Mouse (Mus musculus): Measurements from ENCODE around the gene Ube2c.
"Not testable (repeated sequence)": the region's sequence is repeated elsewhere in the genome, so short reads cannot be mapped to it uniquely, and the experiment has no call there.

The Ube2c gene

DNA sequence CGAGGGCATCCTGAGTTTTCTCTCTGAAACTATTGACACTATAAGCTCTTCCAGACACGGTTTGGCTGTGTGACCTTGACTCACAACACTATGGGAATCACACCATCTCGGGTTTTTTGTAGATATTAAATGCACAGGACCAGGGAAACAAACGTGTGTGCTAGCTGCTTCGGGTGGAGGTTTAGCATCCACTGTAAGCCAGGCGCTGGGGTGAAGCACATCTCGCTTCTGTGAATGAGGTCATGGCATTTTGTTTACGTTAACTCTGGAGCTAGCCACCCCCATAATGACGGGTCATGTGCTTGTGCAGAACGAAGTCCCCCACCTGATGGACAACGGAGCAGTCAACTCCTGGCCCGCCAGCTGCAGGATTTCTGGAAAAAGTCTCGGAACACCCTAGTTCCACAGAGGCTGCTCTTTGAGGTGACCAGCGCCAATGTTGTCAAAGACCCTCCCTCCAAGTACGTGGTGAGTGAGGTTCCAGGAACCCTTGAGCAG is 16.7 kb downstream of the Ube2c start:
- peak in 1 of 2 experiments; percentile 53 for DNase-seq (ENCODE audit: inconsistent age in 2 of 2, low spot score in 1 of 2)

DNA sequence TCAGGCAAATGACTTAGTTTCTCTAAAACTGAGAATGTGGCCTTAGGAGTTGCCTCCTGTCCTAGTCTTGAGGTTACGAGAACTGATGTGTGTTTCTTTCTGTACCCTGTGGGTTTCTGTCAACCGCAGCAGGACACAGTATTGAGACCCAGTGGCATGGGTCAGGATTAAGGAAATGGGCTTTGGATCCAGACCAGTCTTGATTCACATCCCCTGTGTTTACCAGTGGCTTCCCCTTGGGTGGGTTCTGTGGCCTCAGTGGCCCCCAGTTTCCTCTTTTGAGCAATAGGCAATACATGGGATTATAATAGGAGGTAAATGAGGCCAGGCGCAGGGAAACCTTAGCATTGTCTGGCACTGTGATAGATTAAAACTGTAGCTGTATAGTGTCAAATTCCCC is 17.3 kb downstream of the Ube2c start:
- DNase-seq (ENCODE audit: inconsistent age in 2 of 2, low spot score in 1 of 2), result peak in 1 of 2 experiments; percentile 66

DNA sequence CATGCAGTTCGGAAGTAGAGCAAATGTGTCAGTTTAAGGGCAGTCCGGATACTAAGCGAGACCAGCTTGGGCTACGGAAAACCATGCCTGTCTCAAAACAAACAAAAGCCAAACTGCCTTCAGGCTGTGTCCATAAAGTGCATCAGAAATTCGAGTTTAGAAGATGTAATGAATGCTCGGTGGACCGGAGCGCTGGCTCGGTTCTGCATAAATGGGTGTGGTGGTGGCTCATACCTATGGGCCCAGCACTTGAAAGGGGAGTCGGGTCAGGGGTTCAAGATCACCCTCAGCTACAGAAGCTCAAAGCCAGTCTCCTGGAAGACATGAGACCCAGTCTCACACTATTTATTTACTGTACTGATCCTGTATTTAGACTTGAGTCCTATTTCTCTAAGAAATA is 18.1 kb downstream of the Ube2c start:
- peak in 1 of 2 experiments; percentile 61 for DNase-seq (ENCODE audit: inconsistent age in 2 of 2, low spot score in 1 of 2)

DNA sequence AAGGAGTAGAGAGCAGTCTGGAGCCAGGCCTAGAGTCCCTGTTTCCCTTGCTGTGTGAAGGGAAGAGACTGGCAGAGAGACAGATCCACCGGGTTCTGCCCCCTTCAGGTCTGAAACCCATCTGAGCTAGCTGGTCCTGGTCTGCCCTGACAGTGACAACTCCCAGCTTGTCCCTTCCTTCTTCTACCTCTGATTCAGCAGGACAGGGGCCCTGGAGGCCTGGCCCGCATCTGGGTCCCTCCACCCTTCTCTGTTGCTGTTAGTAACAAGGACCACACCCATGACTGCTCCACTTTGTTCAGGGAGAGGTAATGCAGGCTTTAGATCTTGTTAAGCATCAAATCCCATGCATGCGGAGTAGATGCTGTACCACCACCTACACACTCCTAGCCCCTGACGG is 18.7 kb downstream of the Ube2c start:
- DNase-seq (ENCODE audit: inconsistent age in 2 of 2, low spot score in 1 of 2), result no peak

DNA sequence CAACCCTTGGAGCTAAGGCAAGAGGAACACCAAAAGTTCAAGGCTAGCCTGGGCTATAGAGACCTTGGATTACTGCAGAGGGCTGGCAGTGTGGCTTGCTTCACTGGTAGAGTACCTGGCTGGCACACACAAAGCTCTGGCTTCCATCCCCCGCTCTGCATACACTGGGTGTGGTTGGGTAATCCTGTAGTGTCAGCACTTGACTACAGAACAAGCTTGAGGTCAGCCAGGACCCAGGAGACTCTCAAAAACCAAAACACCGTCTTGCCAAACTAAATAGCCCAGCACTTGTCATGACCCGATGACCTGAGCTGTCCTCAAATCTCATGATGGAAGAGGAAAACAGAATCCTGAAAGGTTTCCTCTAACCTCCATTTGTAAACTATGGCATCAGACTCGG is 20.8 kb downstream of the Ube2c start:
- DNase-seq (ENCODE audit: inconsistent age in 2 of 2, low spot score in 1 of 2), result peak in 1 of 2 experiments; percentile 76

DNA sequence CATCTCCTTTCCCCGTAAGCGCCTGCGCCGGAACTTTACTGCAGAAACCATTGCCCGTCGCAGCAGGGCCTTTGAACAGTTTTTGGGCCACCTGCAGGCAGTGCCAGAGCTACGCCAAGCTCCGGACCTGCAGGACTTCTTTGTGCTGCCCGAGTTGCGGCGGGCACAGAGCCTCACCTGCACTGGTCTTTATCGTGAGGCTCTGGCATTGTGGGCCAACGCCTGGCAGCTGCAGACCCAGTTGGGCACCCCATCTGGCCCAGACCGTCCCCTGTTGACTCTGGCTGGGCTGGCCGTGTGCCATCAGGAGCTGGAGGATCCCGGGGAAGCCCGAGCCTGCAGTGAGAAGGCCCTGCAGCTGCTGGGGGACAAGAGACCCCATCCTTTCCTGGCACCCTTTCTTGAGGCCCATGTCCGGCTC is 22.2 kb downstream of the Ube2c start:
- DNase-seq (ENCODE audit: inconsistent age in 2 of 2, low spot score in 1 of 2), result no peak

DNA sequence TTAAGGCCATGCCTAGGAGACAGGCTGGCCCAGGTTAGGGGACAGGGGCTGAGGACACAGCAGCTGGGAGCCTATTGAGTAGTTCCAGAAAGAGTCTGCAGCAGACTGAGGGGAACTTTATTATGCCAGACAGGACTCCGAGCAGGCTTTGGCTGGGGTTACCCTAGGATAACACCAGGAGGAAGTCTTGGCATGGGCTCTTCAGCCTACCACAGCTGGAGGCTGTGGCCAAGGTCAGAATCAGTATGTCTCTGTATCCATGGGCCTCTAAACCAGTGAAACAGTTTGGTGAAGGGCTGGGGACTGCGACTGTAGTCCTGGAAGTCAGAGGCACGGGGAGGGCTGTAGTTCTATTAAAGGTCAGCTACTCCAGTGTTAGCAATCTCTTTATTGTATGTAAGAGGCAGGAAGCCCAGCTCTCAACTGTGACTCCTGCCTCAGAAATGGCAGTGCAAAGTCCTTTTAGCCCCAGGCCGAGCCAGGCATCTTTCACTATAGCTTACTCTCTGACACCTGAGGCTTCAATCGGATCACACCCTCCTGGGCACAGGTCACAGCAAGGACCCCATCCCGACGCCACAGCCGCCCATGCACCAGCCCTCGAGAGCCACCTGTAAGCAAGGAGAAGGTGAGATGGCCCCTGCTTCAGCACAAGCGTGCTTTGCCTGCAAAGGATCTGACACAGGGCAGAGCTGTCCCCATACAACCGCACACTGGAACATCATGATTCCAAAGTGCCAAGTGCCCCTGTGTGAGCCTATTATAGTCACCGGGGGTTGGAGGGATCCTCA is 22.9 kb downstream of the Ube2c start:
- peak; percentile 67 to 82 for DNase-seq (ENCODE audit: inconsistent age in 2 of 2, low spot score in 1 of 2)

DNA sequence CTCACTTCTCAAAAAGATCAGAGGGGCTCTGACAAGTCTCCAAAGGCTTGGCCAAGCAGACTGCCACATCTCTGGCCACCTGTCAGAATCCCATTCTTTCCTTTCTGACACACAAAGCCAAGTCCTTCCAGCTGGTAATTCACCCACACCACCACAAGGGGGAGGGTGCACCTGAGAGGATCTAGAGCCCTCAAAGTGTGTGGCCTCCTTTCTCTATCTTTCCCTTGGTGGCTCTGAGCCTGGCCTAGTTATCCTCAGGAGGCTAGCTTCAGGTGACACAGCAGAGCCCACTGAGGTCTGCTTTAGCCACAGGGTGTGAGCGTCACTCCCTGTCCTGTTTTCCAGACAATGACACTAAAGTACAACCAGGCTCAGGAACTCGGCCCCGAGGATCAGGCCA is 23.5 kb downstream of the Ube2c start:
- DNase-seq (ENCODE audit: inconsistent age in 2 of 2, low spot score in 1 of 2), result peak; percentile 81 to 90

DNA sequence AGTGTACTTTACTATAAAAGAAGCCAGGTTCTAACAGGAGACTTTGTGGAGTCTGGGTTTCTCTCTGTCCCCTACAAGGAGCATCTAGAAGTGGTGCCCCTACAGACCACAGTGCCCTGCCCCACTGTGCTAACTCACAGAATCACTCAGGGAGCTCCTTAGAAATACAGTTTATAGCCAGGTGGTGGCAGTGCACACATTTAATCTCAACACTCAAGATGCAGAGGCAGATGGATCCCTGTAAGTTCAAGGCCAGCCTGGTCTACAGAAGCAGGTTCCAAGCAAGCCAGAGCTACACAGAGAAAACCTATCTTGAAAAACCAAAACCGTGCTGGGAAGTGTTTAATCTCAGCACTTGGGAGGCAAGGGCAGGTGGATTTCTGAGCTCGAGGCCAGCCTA is 24.1 kb downstream of the Ube2c start:
- DNase-seq (ENCODE audit: inconsistent age in 2 of 2, low spot score in 1 of 2), result peak in 1 of 2 experiments; percentile 69

DNA sequence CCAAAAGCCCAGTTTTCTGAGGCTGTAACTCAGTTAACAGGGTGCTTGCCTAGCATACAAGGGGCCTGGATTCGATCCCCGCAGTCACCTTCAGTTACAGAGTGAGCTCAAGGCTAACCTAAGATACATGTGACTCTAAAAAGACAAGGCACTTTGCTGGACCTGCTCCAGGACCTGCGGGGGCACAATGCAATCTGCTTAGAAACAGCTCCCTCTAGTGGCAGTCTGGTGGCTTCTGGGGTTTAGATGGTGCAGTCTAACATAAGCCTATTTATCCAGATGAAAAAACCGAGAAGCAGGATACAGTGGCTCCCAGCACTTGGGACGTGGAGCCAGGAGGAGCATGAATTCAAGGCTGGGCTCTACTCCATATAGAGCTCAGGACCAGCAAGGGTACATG is 24.6 kb downstream of the Ube2c start:
- peak; percentile 91 to 96 for DNase-seq (ENCODE audit: inconsistent age in 2 of 2, low spot score in 1 of 2)

DNA sequence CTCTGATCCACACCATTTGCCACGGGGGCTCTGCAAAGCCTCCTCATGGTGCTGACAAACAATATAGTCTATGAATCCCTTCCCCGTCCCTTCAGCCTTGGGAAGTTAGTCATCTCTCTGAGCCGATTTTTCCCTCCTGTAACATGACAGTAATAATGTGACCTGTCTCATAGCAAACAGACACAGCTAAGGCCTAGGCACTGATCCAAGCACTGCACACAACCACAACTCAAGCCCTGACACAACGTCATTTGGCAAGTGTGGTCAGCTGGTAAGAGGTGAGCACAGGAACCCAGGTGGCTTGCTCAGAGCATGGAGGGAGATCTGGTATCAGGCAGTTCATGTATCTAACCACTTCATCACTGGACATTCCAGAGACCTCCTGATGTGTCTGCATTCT is 26.2 kb downstream of the Ube2c start:
- DNase-seq (ENCODE audit: inconsistent age in 2 of 2, low spot score in 1 of 2), result peak; percentile 51 to 71

DNA sequence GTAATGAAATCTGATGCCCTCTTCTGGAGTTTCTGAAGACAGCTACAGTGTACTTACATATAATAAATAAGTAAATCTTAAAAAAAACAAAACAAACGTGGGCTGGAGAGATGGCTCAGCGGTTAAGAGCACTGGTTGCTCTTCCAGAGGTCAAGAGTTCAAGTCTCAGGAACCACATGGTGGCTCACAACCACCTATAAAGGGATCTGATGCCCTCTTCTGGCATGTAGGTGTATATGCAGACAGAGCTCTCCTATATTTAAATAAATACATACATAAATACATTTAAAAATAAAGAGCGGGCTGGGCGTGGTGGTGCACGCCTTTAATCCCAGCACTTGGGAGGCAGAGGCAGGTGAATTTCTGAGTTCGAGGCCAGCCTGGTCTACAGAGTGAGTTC is 28.9 kb downstream of the Ube2c start:
- DNase-seq (ENCODE audit: inconsistent age in 2 of 2, low spot score in 1 of 2), result not testable (repeated sequence)

DNA sequence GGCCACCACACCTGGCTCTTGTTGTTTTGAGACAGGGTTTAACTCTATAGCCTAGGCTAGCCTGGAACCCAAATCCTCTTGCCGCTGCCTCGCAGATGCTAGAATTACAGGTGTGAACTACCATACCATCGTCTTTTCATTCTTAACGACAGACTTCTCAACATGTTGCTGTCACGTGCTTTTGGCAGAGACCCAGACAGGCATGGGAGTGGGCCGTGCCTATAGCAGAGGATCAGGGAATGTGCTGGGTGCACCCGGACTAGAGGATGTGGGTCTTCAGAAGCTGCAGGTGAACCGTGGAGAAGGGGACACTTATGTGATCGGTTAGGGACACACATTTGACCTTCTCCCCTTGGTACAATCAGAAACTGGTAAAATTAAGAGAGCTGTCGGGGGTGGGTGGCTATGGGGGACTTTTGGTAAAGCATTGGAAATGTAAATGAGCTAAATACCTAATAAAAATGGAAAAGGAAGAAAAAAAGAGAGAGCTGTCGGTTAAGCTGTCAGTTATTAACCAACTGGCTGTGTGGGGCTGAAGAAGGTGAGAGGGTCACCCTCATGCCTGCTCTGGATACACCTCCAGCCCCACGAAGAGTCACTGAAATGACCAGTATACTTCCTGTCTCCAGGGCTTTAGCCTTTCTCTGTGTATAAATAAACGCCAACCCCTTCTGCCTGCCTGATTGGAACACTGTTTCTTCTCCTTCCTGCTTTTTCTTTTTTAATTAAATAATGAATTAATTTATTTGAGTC is 30.7 kb downstream of the Ube2c start:
- no peak for DNase-seq (ENCODE audit: inconsistent age in 2 of 2, low spot score in 1 of 2)

DNA sequence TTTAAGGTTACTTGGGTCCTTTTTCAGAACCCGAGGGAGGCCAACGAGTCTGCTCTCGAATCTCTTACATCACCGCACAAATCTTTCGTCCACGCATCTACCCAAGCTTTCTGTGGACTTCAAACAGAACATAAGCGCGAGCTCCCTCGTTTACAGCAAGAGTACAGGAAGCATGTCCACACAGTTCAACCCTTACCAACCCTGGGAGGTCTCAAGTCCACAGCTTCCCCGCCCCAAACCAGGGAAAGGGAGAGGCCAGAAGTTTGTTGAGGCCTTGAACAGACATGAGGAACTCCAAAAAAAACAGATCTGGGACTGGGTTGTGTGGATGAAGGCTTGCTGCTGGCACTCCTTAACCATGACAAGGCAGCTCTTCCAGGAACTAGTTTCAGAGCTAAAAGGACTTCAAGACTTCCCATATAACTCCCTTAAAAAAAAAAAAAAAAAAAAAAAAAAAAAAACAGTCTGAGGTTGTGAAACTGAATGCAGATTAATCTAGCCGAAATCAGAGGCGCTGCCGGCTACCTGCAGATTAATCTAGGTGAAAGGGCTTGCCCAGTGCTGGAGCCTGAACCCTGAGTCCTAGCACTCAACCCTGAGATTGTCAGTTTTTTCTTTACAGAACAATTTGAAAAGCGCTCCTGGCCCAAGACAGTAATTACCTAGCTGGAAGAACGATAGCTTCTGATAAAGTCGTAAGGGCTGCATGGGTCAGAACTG is 33.7 kb downstream of the Ube2c start:
- no peak for DNase-seq (ENCODE audit: inconsistent age in 2 of 2, low spot score in 1 of 2)

DNA sequence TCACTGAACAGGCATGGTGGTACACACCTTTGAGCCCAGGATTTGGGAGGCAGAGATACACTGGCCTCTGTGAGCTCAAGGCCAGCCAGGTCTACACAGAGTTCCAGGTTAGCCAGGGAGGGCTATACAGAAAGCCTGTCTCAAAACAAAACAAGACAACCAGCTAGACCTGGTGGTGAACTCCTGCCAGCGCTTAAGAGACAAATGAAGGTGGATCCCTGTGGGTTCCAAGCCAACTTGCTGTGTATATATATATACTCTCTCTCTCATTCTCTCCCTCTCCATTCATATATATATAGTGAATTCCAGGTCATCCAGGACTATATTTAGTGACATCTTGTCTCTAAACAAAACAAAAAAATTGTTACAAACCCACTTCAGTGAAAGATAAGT is 34.2 kb downstream of the Ube2c start:
- no peak for DNase-seq (ENCODE audit: inconsistent age in 2 of 2, low spot score in 1 of 2)

DNA sequence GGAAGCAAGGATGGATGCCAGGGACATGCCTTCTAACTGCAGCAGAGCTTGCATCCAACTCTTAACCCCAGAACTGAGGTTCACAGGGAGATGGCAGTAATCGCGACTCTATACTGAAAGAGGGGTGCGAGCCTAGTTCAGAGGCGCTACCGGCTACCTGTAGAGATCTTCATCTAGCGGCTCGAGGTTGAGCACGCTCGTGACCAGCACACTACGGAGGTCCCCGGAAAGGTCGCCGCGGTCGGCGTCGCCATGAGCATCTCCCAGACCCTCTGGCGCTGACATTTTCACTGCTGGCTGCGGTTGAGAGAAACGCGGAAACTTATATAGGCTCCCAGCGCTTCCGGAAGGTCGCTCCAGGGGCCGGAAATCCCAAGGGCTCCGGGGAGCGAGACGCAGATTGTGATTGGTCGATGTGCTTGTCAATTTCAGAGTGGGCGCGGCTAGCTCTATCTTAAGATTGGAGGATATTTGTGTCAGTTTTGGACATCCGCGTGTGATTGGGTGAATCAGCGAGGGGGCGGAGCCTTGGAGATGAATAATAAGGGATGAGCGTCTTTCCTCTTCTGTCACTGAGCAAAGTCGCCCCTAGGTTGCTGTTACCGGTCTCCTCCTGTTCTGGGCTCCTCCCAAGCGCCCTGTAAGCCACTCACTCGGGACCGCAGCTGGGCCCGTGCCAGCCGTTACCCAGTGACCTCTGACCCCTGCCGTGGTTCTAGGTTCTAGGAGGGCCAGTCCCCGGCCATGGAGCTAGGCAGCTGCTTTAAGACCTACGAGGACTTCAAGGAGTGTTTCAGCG is 35.0 kb downstream of the Ube2c start, which contains the start of the genes Acot8 and Zswim3:
TSS of gene Acot8 (minus strand) at position 350 of the 799 bp plus-strand sequence.
TSS of gene Zswim3 (plus strand) at position 566 of the 799 bp plus-strand sequence.
- peak; percentile 98 to 100 for DNase-seq (ENCODE audit: inconsistent age in 2 of 2, low spot score in 1 of 2)

DNA sequence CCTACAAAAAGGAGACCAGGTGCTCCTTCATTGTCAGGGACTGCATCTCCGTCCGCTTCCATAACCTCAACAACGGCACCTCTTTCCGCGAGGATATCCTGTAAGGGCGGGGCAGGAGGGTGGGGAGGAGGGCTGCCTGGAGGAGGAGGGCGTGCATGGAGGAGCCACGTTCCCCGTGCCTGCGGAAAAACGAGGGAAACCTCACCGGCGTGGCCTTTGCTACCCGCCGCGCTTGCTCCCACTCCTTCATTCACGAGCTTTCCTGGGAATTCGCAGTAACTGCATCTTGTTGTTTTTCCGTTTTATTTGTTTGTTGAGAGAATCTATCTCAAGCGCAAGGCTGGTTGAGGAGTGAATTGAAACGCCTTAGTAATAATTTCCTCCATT is 35.6 kb downstream of the Ube2c start:
- no peak for DNase-seq (ENCODE audit: inconsistent age in 2 of 2, low spot score in 1 of 2)

DNA sequence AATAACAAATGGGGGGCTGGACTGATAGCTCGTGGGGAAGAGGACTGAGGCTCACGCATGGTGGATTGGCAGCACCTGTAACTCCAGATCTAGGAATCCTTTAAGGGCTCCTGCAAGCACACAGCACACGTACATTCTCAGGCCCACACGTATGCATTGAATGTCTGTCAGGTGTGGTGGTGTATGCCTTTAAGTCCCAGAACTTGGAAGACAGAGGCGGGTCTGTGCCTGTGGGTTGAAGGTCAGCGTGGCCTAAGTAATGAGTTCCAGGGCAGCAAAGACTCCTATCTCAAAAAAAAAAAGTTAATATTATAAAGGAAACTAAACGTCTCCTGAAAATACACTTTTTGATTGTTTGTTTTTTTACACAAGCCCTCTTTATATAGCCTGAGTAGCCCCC is 36.9 kb downstream of the Ube2c start:
- DNase-seq (ENCODE audit: inconsistent age in 2 of 2, low spot score in 1 of 2), result no peak

DNA sequence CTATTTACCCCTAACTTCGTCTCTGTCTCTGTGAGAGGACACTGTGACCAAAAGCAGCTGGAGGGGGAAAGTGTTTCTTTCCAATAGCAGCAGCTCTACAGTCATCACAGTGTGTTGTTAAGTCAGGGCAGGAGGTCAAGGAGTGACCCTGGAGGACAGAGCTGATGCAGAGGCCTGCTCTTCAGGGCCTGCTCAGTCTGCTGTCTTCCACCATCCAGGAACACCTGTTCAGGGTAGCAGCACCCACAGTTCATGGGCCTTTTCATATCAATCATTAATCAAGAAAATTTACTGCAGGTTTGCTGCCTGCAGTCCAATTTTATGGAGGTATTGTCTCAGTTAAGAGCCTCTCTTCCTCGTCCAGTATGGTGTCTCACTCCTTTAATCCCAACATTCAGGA is 43.9 kb downstream of the Ube2c start:
- no peak for DNase-seq (ENCODE audit: inconsistent age in 2 of 2, low spot score in 1 of 2)

DNA sequence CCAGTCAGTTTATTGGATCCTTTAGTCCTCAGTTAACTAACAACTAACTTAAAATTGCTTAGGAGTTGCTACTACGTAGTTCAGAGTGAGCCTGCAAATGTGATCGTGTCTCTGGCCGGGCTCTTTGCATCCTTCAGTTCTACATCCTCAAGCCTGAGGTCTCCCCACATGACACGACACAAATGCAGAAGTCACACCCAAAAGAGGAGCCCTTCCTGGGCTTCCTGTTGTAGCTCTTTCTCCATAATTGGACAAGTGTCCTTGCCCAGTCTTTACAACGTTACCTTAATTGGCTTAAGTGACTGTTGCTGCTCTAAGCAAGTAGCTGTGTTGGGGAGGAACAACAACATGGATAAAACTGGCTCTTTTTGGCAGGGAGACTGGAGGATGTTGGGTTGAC is 45.6 kb downstream of the Ube2c start:
- no peak for DNase-seq (ENCODE audit: inconsistent age in 2 of 2, low spot score in 1 of 2)

DNA sequence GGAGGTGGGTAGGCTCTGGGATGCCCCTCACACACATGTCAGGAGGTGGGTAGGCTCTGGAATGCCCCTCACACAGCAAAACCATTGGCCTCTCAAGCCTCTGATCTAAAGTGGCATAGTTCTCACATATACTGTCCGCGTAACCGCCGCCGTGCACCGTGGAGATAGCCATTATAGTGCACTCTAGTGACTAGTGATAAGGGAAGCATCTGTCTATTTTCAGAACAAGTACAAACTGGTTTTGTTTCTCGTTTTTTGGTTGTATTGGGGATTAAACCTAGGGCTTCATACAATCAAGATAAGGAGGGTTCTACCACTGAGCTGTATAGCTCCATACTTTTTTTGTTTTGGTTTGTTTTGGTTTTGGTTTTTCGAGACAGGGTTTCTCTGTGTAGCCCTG is 46.1 kb downstream of the Ube2c start:
- no peak for DNase-seq (ENCODE audit: inconsistent age in 2 of 2, low spot score in 1 of 2)

Data from adrenal gland, adult (tissue).